In genomic region chr11:35362975-35363374, GRCm38 (mm10) we compare ENCODE assay signal across 25 mouse cellular contexts.
"Had no signal": no experiment of that assay in that cellular context is flagged by ENCODE, and none has a peak within 500 bp of the region (broad histone marks: within the 10 kb centered on the region; RNA-seq: fewer than 3 reads in every experiment).

No protein-coding gene starts in this region.

- ATAC-seq: inflammation-experienced regulatory T-cells, adult 6 months; intestine, embryonic 15.5 days; intestine, postnatal 0 days; liver, postnatal 0 days had no signal

- H3K4me3 ChIP-seq: heart, adult 2 months; heart, embryonic 13.5 days; heart, embryonic 15.5 days; hindbrain, embryonic 13.5 days; hindbrain, embryonic 15.5 days; intestine, embryonic 15.5 days; left cerebral cortex, adult 2 months; liver, embryonic 13.5 days; liver, embryonic 15.5 days had no signal

- H3K36me3 ChIP-seq: heart, embryonic 13.5 days; heart, embryonic 15.5 days; hindbrain, embryonic 13.5 days; hindbrain, embryonic 15.5 days; intestine, embryonic 15.5 days; liver, embryonic 13.5 days; liver, embryonic 15.5 days had no signal

- H3K27me3 ChIP-seq: heart, embryonic 13.5 days; heart, embryonic 15.5 days; intestine, embryonic 15.5 days; liver, embryonic 15.5 days had no signal

- H3K27ac ChIP-seq: heart, adult 2 months; heart, embryonic 13.5 days; heart, embryonic 15.5 days; hindbrain, embryonic 13.5 days; hindbrain, embryonic 15.5 days; intestine, embryonic 15.5 days; left cerebral cortex, adult 2 months; liver, embryonic 13.5 days; liver, embryonic 15.5 days had no signal

- H3K9me3 ChIP-seq: heart, embryonic 15.5 days; hindbrain, embryonic 13.5 days; hindbrain, embryonic 15.5 days; intestine, embryonic 15.5 days; liver, embryonic 13.5 days; liver, embryonic 15.5 days had no signal

- H3K4me2 ChIP-seq: heart, embryonic 11.5 days; heart, embryonic 13.5 days; heart, embryonic 15.5 days; hindbrain, embryonic 13.5 days; hindbrain, embryonic 15.5 days; intestine, embryonic 15.5 days; liver, embryonic 11.5 days; liver, embryonic 13.5 days; liver, embryonic 15.5 days had no signal

- H3K4me1 ChIP-seq: heart, embryonic 15.5 days; intestine, embryonic 15.5 days; liver, embryonic 13.5 days; liver, embryonic 15.5 days had no signal

- DNase-seq: gastrocnemius, postnatal 14 days; gastrocnemius, postnatal 36 days; heart, adult 11 months; heart, adult 2 months; heart, postnatal 14 days; heart, postnatal 36 days; kidney, adult 18-20 months; kidney, adult 9 months; kidney, postnatal 10 days; kidney, postnatal 25 days; kidney, postnatal 4 days; liver; liver, embryonic 13.5 days; liver, postnatal 0 days had no signal

- H3K9ac ChIP-seq: heart, embryonic 13.5 days; heart, embryonic 15.5 days; hindbrain, embryonic 13.5 days; hindbrain, embryonic 15.5 days; intestine, embryonic 15.5 days; liver, embryonic 13.5 days; liver, embryonic 15.5 days; liver, postnatal 0 days had no signal
